Mouse (Mus musculus) neural tube, embryonic 11.5 days (tissue): ENCODE data around the gene Top1. TPM values are rescaled to one million over a fixed set of nuclear protein-coding genes. Genes with fewer than 3 reads are reported as not detected.

Source experiments
- ATAC-seq: fragments of 200-750 bp; cut with Nextera tagmentation; 2 replicates; pipeline ENCODE4 v1.8.0; 2017; ENCODE audit warnings: moderate number of reproducible peaks, mild to moderate bottlenecking, moderate TSS enrichment, moderate library complexity; ENCODE audit not compliant: insufficient read depth, low FRiP score, low TSS enrichment
- DNase-seq: peaks from one replicate; pipeline ENCODE4 v3.0.0-alpha.2; 2015; ENCODE audit warnings: low spot score
- H3K27ac ChIP-seq: fragments of 300-500 bp; sonication (generic); 2 replicates; pipeline ENCODE4 v1.5.1; 2014; ENCODE audit warnings: low read depth, mild to moderate bottlenecking, low read length
- H3K27me3 ChIP-seq: fragments of 300-500 bp; sonication (generic); 2 replicates; pipeline ENCODE4 v1.6.1; 2014; ENCODE audit warnings: mild to moderate bottlenecking, low read length, mixed read lengths; ENCODE audit not compliant: control insufficient read depth, insufficient read depth
- H3K36me3 ChIP-seq: fragments of 300-500 bp; sonication (generic); 2 replicates; pipeline ENCODE4 v1.6.1; 2014; ENCODE audit warnings: mild to moderate bottlenecking, low read length, moderate library complexity, mixed read lengths; ENCODE audit not compliant: control insufficient read depth, insufficient read depth
- H3K4me1 ChIP-seq: fragments of 300-500 bp; sonication (generic); 2 replicates; pipeline ENCODE4 v1.6.1; 2014; ENCODE audit warnings: low read length, mixed read lengths; ENCODE audit not compliant: control insufficient read depth, insufficient read depth
- H3K4me2 ChIP-seq: fragments of 300-500 bp; sonication (generic); 2 replicates; pipeline ENCODE4 v1.6.1; 2014; ENCODE audit warnings: low read depth, mild to moderate bottlenecking, moderate library complexity
- H3K4me3 ChIP-seq: fragments of 300-500 bp; sonication (generic); 2 replicates; pipeline ENCODE4 v1.5.1; 2014; ENCODE audit warnings: low read depth, low read length
- H3K9ac ChIP-seq: fragments of 300-500 bp; sonication (generic); 2 replicates; pipeline ENCODE4 v1.6.1; 2014; ENCODE audit warnings: mild to moderate bottlenecking, low read length
- H3K9me3 ChIP-seq: fragments of 300-500 bp; sonication (generic); 2 replicates; pipeline ENCODE4 v1.6.1; 2016; ENCODE audit warnings: low read length; ENCODE audit not compliant: control insufficient read depth
- WGBS: fragments of 180-500 bp; shearing (Covaris S2); extraction: QIAGEN DNeasy Blood & Tissue Kit; methylation state at CpG from one replicate; pipeline ENCODE4 v1.1.7; 2014; 5-methylcytosine and 5-hydroxymethylcytosine counted together
- polyA plus RNA-seq: library from polyadenylated mRNA; unstranded; fragments of >200 nt; fragmentation: Nextera tagmentation; extraction: Ambion mirVana; gene quantifications from 2 replicates; pipeline ENCODE4 v1.2.1, GENCODE M21; 2014

Gene Top1
- polyA plus RNA-seq, 1 experiment from 2014 or later: 105 TPM

GRCm38 (mm10) chr2:160619300-160619699, 26.4 kb upstream of the Top1 start:
- Histone ChIP-seq H3K36me3 (no peaks in the 10 kb centered on the region), H3K4me1 (no peaks in the 10 kb centered on the region), H3K4me2 (no peak overlapping the region), H3K27ac (no peak overlapping the region), H3K4me3 (no peak overlapping the region), H3K27me3 (no peaks in the 10 kb centered on the region), H3K9ac (no peak overlapping the region), H3K9me3 (no peaks in the 10 kb centered on the region)
- ATAC-seq: no peak
- no peak for DNase-seq
- 85% methylated on average over 5 of the region's 5 CpGs for WGBS

GRCm38 (mm10) chr2:160619831-160620230, 25.9 kb upstream of the Top1 start:
- H3K9ac ChIP-seq: no peak overlapping the region
- WGBS: 70% methylated on average over 9 of the region's 9 CpGs
- no peaks in the 10 kb centered on the region for H3K4me1 ChIP-seq
- no peak for DNase-seq
- no peak overlapping the region for H3K4me2 ChIP-seq
- no peaks in the 10 kb centered on the region for H3K36me3 ChIP-seq
- ATAC-seq: no peak
- no peaks in the 10 kb centered on the region for H3K9me3 ChIP-seq
- no peak overlapping the region for H3K27ac ChIP-seq
- no peak overlapping the region for H3K4me3 ChIP-seq
- H3K27me3 ChIP-seq: no peaks in the 10 kb centered on the region

GRCm38 (mm10) chr2:160620279-160620963, 25.3 kb upstream of the Top1 start:
- Histone ChIP-seq H3K9me3 (no peaks in the 10 kb centered on the region), H3K27me3 (no peaks in the 10 kb centered on the region), H3K4me1 (no peaks in the 10 kb centered on the region), H3K9ac (no peak overlapping the region), H3K36me3 (no peaks in the 10 kb centered on the region), H3K4me3 (no peak overlapping the region), H3K4me2 (no peak overlapping the region), H3K27ac (no peak overlapping the region)
- ATAC-seq (no peak), DNase-seq (no peak)
- WGBS: 77% methylated on average over 6 of the region's 6 CpGs

GRCm38 (mm10) chr2:160621001-160621448, 24.7 kb upstream of the Top1 start:
- WGBS: 85% methylated on average over 11 of the region's 11 CpGs
- ATAC-seq (no peak), DNase-seq (no peak)
- no peak overlapping the region for H3K4me3 ChIP-seq
- H3K27me3 ChIP-seq: no peaks in the 10 kb centered on the region
- H3K4me1 ChIP-seq: no peaks in the 10 kb centered on the region
- H3K9ac ChIP-seq: no peak overlapping the region
- no peaks in the 10 kb centered on the region for H3K36me3 ChIP-seq
- H3K9me3 ChIP-seq: no peaks in the 10 kb centered on the region
- H3K27ac ChIP-seq: no peak overlapping the region
- no peak overlapping the region for H3K4me2 ChIP-seq

GRCm38 (mm10) chr2:160621661-160622211, 24.0 kb upstream of the Top1 start:
- Histone ChIP-seq H3K4me3 (no peak overlapping the region), H3K9me3 (no peaks in the 10 kb centered on the region), H3K9ac (no peak overlapping the region), H3K4me1 (no peaks in the 10 kb centered on the region), H3K4me2 (no peak overlapping the region), H3K36me3 (no peaks in the 10 kb centered on the region), H3K27me3 (no peaks in the 10 kb centered on the region), H3K27ac (no peak overlapping the region)
- no peak for ATAC-seq
- DNase-seq: no peak
- WGBS: 78% methylated on average over 5 of the region's 5 CpGs

GRCm38 (mm10) chr2:160622646-160623045, 23.0 kb upstream of the Top1 start:
- H3K27me3 ChIP-seq: no peaks in the 10 kb centered on the region
- no peaks in the 10 kb centered on the region for H3K4me1 ChIP-seq
- no peak overlapping the region for H3K4me3 ChIP-seq
- no peaks in the 10 kb centered on the region for H3K36me3 ChIP-seq
- DNase-seq: no peak
- no peaks in the 10 kb centered on the region for H3K9me3 ChIP-seq
- H3K9ac ChIP-seq: no peak overlapping the region
- no peak for ATAC-seq
- H3K27ac ChIP-seq: no peak overlapping the region
- H3K4me2 ChIP-seq: no peak overlapping the region
- 93% methylated on average over 3 of the region's 3 CpGs for WGBS

- no peak for ATAC-seq
- Histone ChIP-seq H3K27me3 (no peaks in the 10 kb centered on the region), H3K36me3 (no peaks in the 10 kb centered on the region), H3K4me1 (no peaks in the 10 kb centered on the region), H3K4me2 (no peak overlapping the region), H3K4me3 (no peak overlapping the region), H3K27ac (no peak overlapping the region), H3K9me3 (no peaks in the 10 kb centered on the region), H3K9ac (no peak overlapping the region)
- 81% methylated on average over 3 of the region's 3 CpGs for WGBS
- DNase-seq: no peak
These were observed 21.9 kb upstream of the Top1 start for GRCm38 (mm10) chr2:160623745-160624144.

- ATAC-seq: no peak
- Histone ChIP-seq H3K4me3 (no peak overlapping the region), H3K36me3 (no peaks in the 10 kb centered on the region), H3K9me3 (no peaks in the 10 kb centered on the region), H3K27ac (no peak overlapping the region), H3K9ac (no peak overlapping the region), H3K4me1 (no peaks in the 10 kb centered on the region), H3K4me2 (no peak overlapping the region), H3K27me3 (no peaks in the 10 kb centered on the region)
- DNase-seq: no peak
- 90% methylated on average over 11 of the region's 11 CpGs for WGBS
These were observed 18.3 kb upstream of the Top1 start for GRCm38 (mm10) chr2:160627207-160628025.
